Mouse (Mus musculus): ENCODE measurements around the gene Plpp4.

DNA sequence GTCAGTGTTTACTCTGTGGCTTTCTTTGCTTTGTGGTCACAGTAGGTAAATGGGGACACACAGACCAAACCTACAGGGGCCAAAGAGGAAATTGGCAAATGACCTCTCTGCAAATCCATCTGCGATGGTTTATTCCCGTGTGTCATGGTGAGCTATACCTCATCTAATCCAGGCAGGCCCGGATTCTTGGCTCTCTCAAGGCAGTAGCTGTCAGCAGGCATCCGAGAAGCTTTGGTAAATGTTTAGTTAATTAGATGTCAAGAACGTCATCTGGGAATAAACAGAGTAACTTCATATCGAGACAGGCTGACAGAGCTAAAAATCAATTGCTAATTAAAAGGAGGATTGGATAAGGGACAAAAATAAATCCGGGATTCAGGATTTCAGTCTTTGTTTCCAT, 149.2 kb downstream of the Plpp4 start:
- TF ChIP-seq EP300 (IDR thresholded peaks at IDR 0.05) (no peak), CTCF (IDR thresholded peaks at IDR 0.05) (no peak)

Measured in lung, postnatal 0 days (tissue).